Mouse (Mus musculus) E14TG2a.4 (cell line): ENCODE measurements around the gene Huwe1.

ENCODE experiments used
- H3K27me3 ChIP-seq: 2 replicates; pipeline ENCODE4 v1.6.1; 2014; ENCODE audit warnings: low read length, control low read depth; ENCODE audit not compliant: insufficient read depth
- H3K36me3 ChIP-seq: 2 replicates; pipeline ENCODE4 v1.6.1; 2014; ENCODE audit warnings: low read length, control low read depth; ENCODE audit not compliant: insufficient read depth
- H3K4me1 ChIP-seq: replicated peaks from 2 replicates; pipeline ENCODE4 v1.6.1; 2014; ENCODE audit warnings: low read depth, low read length, control low read depth
- H3K4me3 ChIP-seq: replicated peaks from 2 replicates; pipeline ENCODE4 v1.5.1; 2014; ENCODE audit warnings: mild to moderate bottlenecking, low read length
- H3K9me3 ChIP-seq: 2 replicates; pipeline ENCODE4 v1.6.1; 2014; ENCODE audit warnings: low read length, control low read depth
- CTCF ChIP-seq: conservative IDR thresholded peaks from 2 replicates; pipeline ENCODE4 v1.5.1; 2014; ENCODE audit warnings: low read length
- NANOG ChIP-seq: IDR thresholded peaks from 2 replicates; pipeline ENCODE4 v1.6.1; 2014; ENCODE audit warnings: borderline replicate concordance, low read length, mixed read lengths
- POU5F1 ChIP-seq: IDR thresholded peaks from 2 replicates; pipeline ENCODE4 v1.6.1; 2014; ENCODE audit warnings: low read length, borderline replicate concordance

Huwe1 gene

DNA sequence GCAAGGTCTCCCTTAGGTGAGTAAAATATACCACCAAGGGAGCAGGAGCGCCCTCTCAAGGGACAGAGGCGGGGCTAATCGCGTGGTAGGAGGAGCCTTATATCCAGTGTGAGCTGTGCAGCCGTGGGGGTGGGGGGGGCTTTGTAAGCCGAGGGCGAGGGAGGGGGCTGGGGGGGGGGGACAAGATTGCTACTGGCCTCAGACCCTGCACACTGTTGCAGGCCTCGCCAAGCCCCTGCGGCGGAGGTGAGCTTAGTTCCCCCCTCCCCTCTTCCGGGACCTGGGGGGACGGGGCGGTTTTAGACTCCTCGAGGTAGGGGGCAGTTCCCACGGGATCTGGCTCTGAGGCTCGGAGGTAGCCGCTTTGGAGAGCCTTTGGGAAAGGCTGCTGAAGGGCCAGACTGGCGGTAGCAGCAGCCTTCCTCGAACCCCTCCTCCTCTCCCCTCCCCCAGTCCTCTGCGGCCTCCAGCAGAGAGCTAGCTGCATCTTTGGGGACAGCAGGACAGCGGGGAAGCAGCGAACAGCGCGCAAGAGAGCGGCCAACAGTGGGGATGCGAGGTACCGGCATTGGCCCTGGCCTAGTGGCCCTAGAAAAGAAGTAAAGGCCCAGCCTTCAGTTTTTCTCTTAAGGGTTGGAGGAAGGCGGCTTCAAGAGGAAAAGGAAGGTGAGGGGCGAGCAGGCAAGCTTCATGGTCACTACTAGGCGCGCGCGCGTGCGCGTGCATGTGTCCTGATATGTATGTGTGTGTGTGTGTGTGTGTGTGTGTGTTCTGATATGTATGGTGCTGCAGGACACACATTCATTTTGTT is at the start of gene Huwe1:
Gene Huwe1, plus strand, starts transcription at position 107 of the 811 bp plus-strand sequence.
- peaks cover 8% of the 10 kb centered on the region; the same call in 1 of the 2 replicates for H3K4me1 ChIP-seq

DNA sequence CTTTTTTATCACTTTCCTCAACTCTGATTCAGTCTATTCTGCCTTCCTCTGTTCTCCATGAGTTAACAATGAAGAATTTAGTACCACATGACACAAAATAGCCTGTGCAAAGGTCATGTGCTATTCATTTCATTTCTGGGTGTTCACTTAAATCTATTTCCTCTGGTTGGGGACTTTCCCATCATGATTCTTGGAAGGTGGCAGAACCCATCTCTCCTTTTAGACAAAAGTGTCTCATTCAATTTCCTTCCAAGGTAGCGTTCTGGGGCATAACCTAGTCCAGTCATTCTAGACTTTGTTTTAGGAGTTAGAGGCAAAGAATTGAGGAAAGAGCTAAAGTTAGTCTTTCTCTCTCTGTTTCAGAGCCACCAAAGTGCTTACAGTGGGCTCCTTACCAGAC is 20.3 kb upstream of the Huwe1 start:
- H3K4me1 ChIP-seq = no peaks in the 10 kb centered on the region
- TF ChIP-seq POU5F1 (no peak), CTCF (no peak), NANOG (no peak)
- H3K27me3 ChIP-seq = no peaks in the 10 kb centered on the region
- no peaks in the 10 kb centered on the region for H3K36me3 ChIP-seq
- no peaks in the 10 kb centered on the region for H3K9me3 ChIP-seq
- no peak overlapping the region for H3K4me3 ChIP-seq

More for the DNA sequence above, at the start of gene Huwe1:
- TF ChIP-seq POU5F1 = no peak
- no peak for TF ChIP-seq NANOG
- TF ChIP-seq CTCF = no peak
- H3K36me3 ChIP-seq = 0 out of 2 replicates have a peak, but pooled peaks cover 4% of the 10 kb centered on the region
- no peaks in the 10 kb centered on the region; the same call in 1 of the 2 replicates for H3K27me3 ChIP-seq
- no peaks in the 10 kb centered on the region for H3K9me3 ChIP-seq
- H3K4me3 ChIP-seq = peak within 1 kb of the TSS; percentile 82

DNA sequence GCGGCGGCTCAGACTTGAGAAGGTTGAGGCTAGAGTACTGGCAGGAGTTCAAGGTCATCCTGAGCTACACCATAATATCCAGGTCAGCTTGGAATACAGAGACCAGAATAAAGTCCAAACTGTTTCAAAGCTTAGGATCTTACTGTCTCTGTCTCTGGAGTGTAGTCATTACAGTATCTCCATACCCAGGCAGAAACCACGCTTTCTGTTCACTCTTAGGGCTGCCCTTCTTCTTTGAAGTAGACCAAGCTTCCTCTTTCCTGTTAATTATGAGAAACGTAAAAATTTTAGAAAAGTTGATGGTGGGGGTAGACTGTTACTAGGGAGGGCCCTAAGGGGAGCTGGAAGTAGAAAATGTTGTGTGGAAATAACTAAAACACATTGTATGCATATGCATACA is 17.7 kb upstream of the Huwe1 start:
- TF ChIP-seq CTCF = no peak
- TF ChIP-seq NANOG = no peak
- no peak for TF ChIP-seq POU5F1
- Histone ChIP-seq H3K9me3 (no peaks in the 10 kb centered on the region), H3K4me3 (no peak overlapping the region), H3K27me3 (no peaks in the 10 kb centered on the region), H3K4me1 (no peaks in the 10 kb centered on the region), H3K36me3 (no peaks in the 10 kb centered on the region)

DNA sequence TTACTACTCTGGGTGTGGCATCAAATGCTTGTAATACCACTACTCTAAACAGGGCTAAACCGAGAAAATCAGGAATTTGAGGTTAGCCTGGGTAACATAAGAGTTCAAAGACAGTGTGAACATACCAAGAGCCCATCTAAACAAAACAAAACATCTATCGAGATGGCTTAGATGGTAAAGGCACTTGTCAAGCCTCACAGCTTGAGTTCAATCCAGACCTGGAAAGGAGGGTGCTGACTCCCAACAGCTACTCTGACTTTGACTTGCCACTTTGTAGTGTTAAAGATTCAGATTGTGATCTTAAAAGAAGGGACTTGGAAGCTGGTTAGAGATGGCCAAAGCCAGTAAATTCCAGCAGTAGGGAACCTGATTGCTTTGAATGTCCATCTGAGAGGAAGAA is 7.8 kb upstream of the Huwe1 start:
- H3K4me1 ChIP-seq = no peaks in the 10 kb centered on the region
- H3K36me3 ChIP-seq = no peaks in the 10 kb centered on the region
- TF ChIP-seq CTCF (no peak), NANOG (peak; percentile 74)

DNA sequence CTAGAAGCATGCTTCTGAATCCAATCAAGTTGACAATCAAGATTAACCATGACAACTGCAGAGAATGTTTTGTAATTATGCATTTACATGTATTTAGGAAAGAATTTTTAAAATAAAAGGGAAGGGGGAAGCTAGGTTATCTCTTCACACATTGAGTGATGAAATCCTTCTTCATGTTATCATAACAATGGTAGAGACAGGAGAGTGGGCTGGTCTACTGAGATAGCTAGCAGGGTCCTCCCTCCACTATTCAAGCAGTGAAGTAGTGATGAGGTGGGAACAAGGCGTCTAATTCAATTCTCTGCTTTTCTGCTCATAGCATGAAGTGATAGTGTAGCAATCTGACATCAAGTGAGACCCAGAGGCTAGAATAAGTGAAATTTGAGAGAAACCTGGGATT is 2.6 kb upstream of the Huwe1 start:
- no peaks in the 10 kb centered on the region for H3K9me3 ChIP-seq
- no peaks in the 10 kb centered on the region for H3K36me3 ChIP-seq
- no peaks in the 10 kb centered on the region; the same call in 1 of the 2 replicates for H3K27me3 ChIP-seq
- TF ChIP-seq POU5F1 = no peak
- no peak for TF ChIP-seq NANOG
- TF ChIP-seq CTCF = no peak
- no peak overlapping the region for H3K4me3 ChIP-seq
- H3K4me1 ChIP-seq = no peaks in the 10 kb centered on the region

More for the DNA sequence above, 7.8 kb upstream of the Huwe1 start:
- Histone ChIP-seq H3K4me3 (no peak overlapping the region), H3K27me3 (no peaks in the 10 kb centered on the region), H3K9me3 (no peaks in the 10 kb centered on the region)

DNA sequence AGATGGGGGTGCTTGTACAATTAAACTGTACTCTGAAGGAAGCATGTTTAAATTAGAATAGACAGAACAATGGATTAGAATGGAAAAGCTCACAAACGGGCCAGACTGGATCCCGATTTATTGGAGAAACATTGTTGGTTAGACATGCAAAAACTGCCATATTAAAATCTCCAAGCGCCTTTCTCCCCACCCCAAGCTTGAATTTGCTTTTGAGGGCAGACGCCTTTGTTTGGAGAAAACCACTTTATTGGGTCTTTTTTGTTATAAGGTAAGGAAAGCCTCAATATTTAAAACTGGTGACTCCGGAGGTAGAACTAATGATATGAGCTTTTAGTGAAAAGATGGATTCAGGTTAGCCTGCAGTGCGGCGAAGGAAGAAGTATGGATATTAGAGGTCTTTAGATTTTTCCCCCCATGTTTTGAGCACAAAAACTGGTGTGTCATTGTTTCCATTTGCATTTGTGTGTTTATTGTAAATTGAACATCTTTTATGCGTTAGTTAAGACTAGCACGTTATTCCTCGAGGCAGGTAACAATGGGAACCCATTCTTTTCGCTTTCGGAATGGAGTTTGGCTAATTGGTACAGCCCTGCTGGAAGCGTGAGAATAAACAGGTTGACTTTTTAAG is 1.8 kb downstream of the Huwe1 start:
- Histone ChIP-seq H3K9me3 (no peaks in the 10 kb centered on the region), H3K27me3 (no peaks in the 10 kb centered on the region; the same call in 1 of the 2 replicates), H3K4me1 (peaks cover 17% of the 10 kb centered on the region), H3K4me3 (peak overlapping the region; percentile 82), H3K36me3 (peaks cover 8% of the 10 kb centered on the region; the same call in 1 of the 2 replicates)
- TF ChIP-seq NANOG = no peak
- TF ChIP-seq POU5F1 = no peak
- TF ChIP-seq CTCF = no peak

DNA sequence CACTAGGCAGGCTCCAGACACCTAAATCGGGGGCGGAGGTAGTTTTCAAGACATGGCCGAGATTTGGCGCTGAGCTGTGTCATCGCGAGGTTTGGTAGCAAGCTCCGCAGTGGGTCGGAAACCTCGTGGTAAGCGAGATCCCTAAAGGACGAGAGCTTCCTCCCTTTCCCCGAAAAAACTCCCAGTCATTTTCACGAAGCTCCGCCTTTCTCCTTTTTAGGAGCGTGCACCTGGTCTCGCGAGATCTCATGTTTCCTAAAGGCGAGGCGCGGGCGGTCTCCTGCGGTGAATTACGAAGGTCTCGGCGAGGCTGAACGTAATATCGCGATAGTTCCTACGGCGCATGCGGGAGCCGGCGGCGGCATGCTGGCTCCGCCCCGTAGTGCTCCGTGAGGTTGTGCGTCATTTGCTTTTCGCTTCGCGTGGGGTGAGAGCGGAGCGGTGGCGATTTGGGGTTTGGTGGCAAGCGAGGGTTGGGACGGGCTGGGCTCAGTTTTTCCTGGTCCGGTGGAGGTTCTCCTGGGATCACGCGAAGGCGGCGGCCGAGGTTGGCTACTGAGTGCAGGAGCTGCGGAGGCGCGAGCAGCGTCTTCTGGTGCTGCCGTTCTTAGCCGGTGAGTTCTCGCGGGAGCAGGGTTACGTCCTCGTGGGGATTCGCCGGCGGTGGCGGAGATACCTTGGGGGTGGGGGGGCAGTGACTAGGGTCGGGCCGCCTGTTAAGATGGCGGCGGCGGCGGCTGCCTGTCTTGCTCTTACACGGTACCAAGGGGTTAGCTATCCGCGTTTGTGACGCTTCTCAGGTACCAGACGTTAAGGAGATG is 2.6 kb downstream of the Huwe1 start:
- H3K9me3 ChIP-seq = no peaks in the 10 kb centered on the region
- H3K4me3 ChIP-seq = peak overlapping the region; percentile 83
- peaks cover 12% of the 10 kb centered on the region; the same call in 1 of the 2 replicates for H3K36me3 ChIP-seq
- no peaks in the 10 kb centered on the region; the same call in 1 of the 2 replicates for H3K27me3 ChIP-seq
- H3K4me1 ChIP-seq = peaks cover 20% of the 10 kb centered on the region
- no peak for TF ChIP-seq NANOG
- TF ChIP-seq CTCF = no peak
- no peak for TF ChIP-seq POU5F1

DNA sequence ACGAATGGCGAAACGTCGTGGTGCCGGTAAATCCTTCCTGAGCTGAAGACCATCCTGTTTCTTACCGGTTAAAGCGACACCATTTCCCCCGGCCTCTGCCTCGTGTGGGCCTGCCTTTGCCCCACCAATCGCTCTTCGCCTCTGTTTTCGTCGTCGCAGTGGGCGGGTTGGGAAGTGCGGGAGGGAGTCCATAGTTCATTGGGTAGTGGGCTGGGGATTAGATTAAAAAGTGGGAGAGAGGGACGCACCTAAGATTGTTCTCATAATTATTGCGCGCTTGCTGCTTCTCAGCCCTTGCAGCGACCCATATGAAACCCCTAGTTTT is 3.1 kb downstream of the Huwe1 start:
- H3K36me3 ChIP-seq = peaks cover 18% of the 10 kb centered on the region
- TF ChIP-seq POU5F1 (no peak), CTCF (no peak), NANOG (no peak)
- peaks cover 20% of the 10 kb centered on the region for H3K4me1 ChIP-seq
- peak overlapping the region; percentile 83 for H3K4me3 ChIP-seq
- H3K27me3 ChIP-seq = no peaks in the 10 kb centered on the region; the same call in 1 of the 2 replicates
- no peaks in the 10 kb centered on the region for H3K9me3 ChIP-seq
